26 mouse cellular contexts compared by ENCODE assay signal in genomic region chr3:83250001-83250545, GRCm38 (mm10).
DNase-seq lines count a peak whose midpoint lies in the region; ATAC-seq lines count a peak whose summit lies in the region.
"Had no signal": no experiment of that assay in that cellular context is flagged by ENCODE, and none has a peak within 500 bp of the region (broad histone marks: within the 10 kb centered on the region; RNA-seq: fewer than 3 reads in every experiment).

No protein-coding gene starts in this region.

- H3K9ac ChIP-seq in midbrain, embryonic 11.5 days (ENCODE audit: low read length) = no peak overlapping the region
- H3K9ac ChIP-seq: embryonic facial prominence, embryonic 12.5 days; embryonic facial prominence, embryonic 15.5 days; forebrain, postnatal 0 days; heart, embryonic 13.5 days; hindbrain, embryonic 12.5 days; hindbrain, embryonic 15.5 days had no signal

- H3K4me3 ChIP-seq in midbrain, embryonic 11.5 days (ENCODE audit: low read depth, low read length) = no peak overlapping the region
- no peak overlapping the region for H3K4me3 ChIP-seq in midbrain, embryonic 10.5 days
- H3K4me3 ChIP-seq: embryonic facial prominence, embryonic 12.5 days; embryonic facial prominence, embryonic 15.5 days; heart, adult 2 months; heart, embryonic 10.5 days; heart, embryonic 13.5 days; hindbrain, embryonic 12.5 days; hindbrain, embryonic 15.5 days had no signal

- no peaks in the 10 kb centered on the region for H3K27me3 ChIP-seq in midbrain, embryonic 11.5 days (ENCODE audit: control insufficient read depth, insufficient read depth, low read length)
- no peaks in the 10 kb centered on the region for H3K27me3 ChIP-seq in midbrain, embryonic 10.5 days (ENCODE audit: low read depth, poor library complexity, severe bottlenecking)
- H3K27me3 ChIP-seq: CH12.LX; embryonic facial prominence, embryonic 12.5 days; embryonic facial prominence, embryonic 15.5 days; heart, embryonic 13.5 days; hindbrain, embryonic 12.5 days; hindbrain, embryonic 15.5 days had no signal

- no peaks in the 10 kb centered on the region for H3K4me1 ChIP-seq in midbrain, embryonic 11.5 days (ENCODE audit: control insufficient read depth, insufficient read depth, low read length)
- peaks cover 3% of the 10 kb centered on the region; the same call in 1 of the 2 replicates for H3K4me1 ChIP-seq in midbrain, embryonic 10.5 days
- H3K4me1 ChIP-seq: embryonic facial prominence, embryonic 12.5 days; embryonic facial prominence, embryonic 15.5 days; hindbrain, embryonic 12.5 days; hindbrain, embryonic 15.5 days had no signal

- no peak overlapping the region for H3K4me2 ChIP-seq in midbrain, embryonic 11.5 days
- H3K4me2 ChIP-seq: embryonic facial prominence, embryonic 12.5 days; embryonic facial prominence, embryonic 15.5 days; heart, embryonic 13.5 days; hindbrain, embryonic 12.5 days; hindbrain, embryonic 15.5 days had no signal

- WGBS in midbrain, embryonic 11.5 days = 91% methylated on average over 4 of the region's 4 CpGs
- WGBS in midbrain, embryonic 10.5 days = 90% methylated on average over 4 of the region's 4 CpGs

- no peak overlapping the region for H3K27ac ChIP-seq in midbrain, embryonic 11.5 days (ENCODE audit: low read depth, low read length)
- no peak overlapping the region for H3K27ac ChIP-seq in midbrain, embryonic 10.5 days (replicated peaks)
- H3K27ac ChIP-seq: embryonic facial prominence, embryonic 12.5 days; embryonic facial prominence, embryonic 15.5 days; heart, adult 2 months; heart, embryonic 10.5 days; heart, embryonic 13.5 days; hindbrain, embryonic 12.5 days; hindbrain, embryonic 15.5 days had no signal

- H3K36me3 ChIP-seq in midbrain, embryonic 11.5 days (ENCODE audit: control insufficient read depth, insufficient read depth, low read length) = no peaks in the 10 kb centered on the region
- no peaks in the 10 kb centered on the region for H3K36me3 ChIP-seq in midbrain, embryonic 10.5 days
- H3K36me3 ChIP-seq: embryonic facial prominence, embryonic 12.5 days; embryonic facial prominence, embryonic 15.5 days; G1E; heart, embryonic 10.5 days; heart, embryonic 13.5 days; hindbrain, embryonic 12.5 days; hindbrain, embryonic 15.5 days had no signal

- no peaks in the 10 kb centered on the region for H3K9me3 ChIP-seq in midbrain, embryonic 11.5 days (ENCODE audit: control insufficient read depth, low read length)
- H3K9me3 ChIP-seq in midbrain, embryonic 10.5 days (replicated peaks) = no peaks in the 10 kb centered on the region
- H3K9me3 ChIP-seq: embryonic facial prominence, embryonic 12.5 days; embryonic facial prominence, embryonic 15.5 days; heart, embryonic 10.5 days; heart, embryonic 13.5 days; hindbrain, embryonic 12.5 days; hindbrain, embryonic 15.5 days had no signal

- peak; percentile 64 for DNase-seq in adrenal gland, adult 2 months
- no peak for DNase-seq in adrenal gland, postnatal 4 days (ENCODE audit: low spot score in 2 of 2)
- DNase-seq in midbrain, embryonic 11.5 days (ENCODE audit: low spot score, missing footprints) = peak; percentile 54
- DNase-seq in midbrain, embryonic 10.5 days (ENCODE audit: low spot score) = no peak
- peak; percentile 28 for DNase-seq in adrenal gland, postnatal 36 days
- no peak for DNase-seq in right cerebral cortex, adult 2 months (ENCODE audit: low spot score in 2 of 2)
- DNase-seq: B cell, adult 2 months; cerebellum, adult 11 months; cerebellum, adult 2 months; cerebellum, adult 9-11 months; cerebellum, postnatal 25 days; forebrain, postnatal 0 days; gastrocnemius, postnatal 25 days; heart, adult 2 months; heart, postnatal 14 days; kidney, adult 2 months had no signal

- ATAC-seq in midbrain, embryonic 11.5 days (ENCODE audit: low FRiP score) = no peak
- ATAC-seq: forebrain, embryonic 14.5 days; forebrain, postnatal 0 days; intestine, postnatal 0 days had no signal

Comparison
In these comparisons a context has a peak if more than half of its experiments do, and no peak if none do; other contexts are left out.
1. DNase-seq: peak in adrenal gland, adult 2 months (single experiment), midbrain, embryonic 11.5 days (single experiment) and adrenal gland, postnatal 36 days (2 of 2); none in adrenal gland, postnatal 4 days (0 of 2), midbrain, embryonic 10.5 days (single experiment) and right cerebral cortex, adult 2 months (0 of 2).